Mouse (Mus musculus) embryonic stem cell, embryonic (primary cell): ENCODE measurements around the gene B4galnt4.

Experiments used
- CTCF ChIA-PET, 4 experiments: fragments of 300-600 bp in 2 of 4; fragments of 350-600 bp in 2 of 4; sonication (Branson Sonifier 250); formaldehyde crosslinking; loops; one replicate each; lab custom pipeline; 2022; ENCODE audit warnings: inconsistent platforms in 2 of 4; lab: Charles Lee
- POLR2A ChIA-PET, 4 experiments: fragments of 300-600 bp in 2 of 4; fragments of 350-600 bp in 2 of 4; sonication (Branson Sonifier 250); formaldehyde crosslinking; loops; one replicate each; lab custom pipeline; 2022; ENCODE audit warnings: antibody characterized with exemption in 4 of 4, inconsistent platforms in 1 of 4; lab: Charles Lee

The B4galnt4 gene

GRCm38 (mm10) chr7:141115874-141116273 lies 55.0 kb downstream of the B4galnt4 start:
- ChIA-PET CTCF (interaction anchor here in 2 of 4 experiments (1.2 kb wide), 2 partner anchors 16 to 60 kb away, joined by 3 to 4 read pairs; no protein-coding TSS in a partner anchor), POLR2A (interaction anchor here in 2 of 4 experiments (0.6 to 1.6 kb wide), 6 partner anchors 9 to 333 kb away, joined by 3 to 5 read pairs (median 4); partner anchors contain the start of gene Sigirr (in 1 of the 2))

GRCm38 (mm10) chr7:141117636-141118035 lies 56.7 kb downstream of the B4galnt4 start, which contains the start of gene Ano9:
TSS of gene Ano9 (minus strand) at chr7:141117806.
- CTCF ChIA-PET: interaction anchor here in 2 of 4 experiments (0.7 to 1.1 kb wide), 2 partner anchors 14 to 25 kb away, joined by 3 to 5 read pairs; no protein-coding TSS in a partner anchor

GRCm38 (mm10) chr7:141119487-141119886 lies 58.6 kb downstream of the B4galnt4 start:
- ChIA-PET POLR2A (interaction anchor here in 3 of 4 experiments (0.9 to 2.8 kb wide), 10 partner anchors 17 to 273 kb away, joined by 3 to 8 read pairs (median 4); partner anchors contain the start of genes Sigirr (in 2 of the 3), Taldo1 (in 2 of the 3), Hras (in 1 of the 3) and Rassf7 (in 1 of the 3)), CTCF (no interaction called here)

More at GRCm38 (mm10) chr7:141117636-141118035, 56.7 kb downstream of the B4galnt4 start, which contains the start of gene Ano9:
- POLR2A ChIA-PET: interaction anchor here in 3 of 4 experiments (0.5 to 1.8 kb wide), 7 partner anchors 25 to 345 kb away, joined by 3 to 6 read pairs (median 4); partner anchors contain the start of gene Rassf7 (in 1 of the 3)

- ChIA-PET POLR2A (interaction anchor here in 2 of 4 experiments (0.5 to 5.2 kb wide), 6 partner anchors 12 to 207 kb away, joined by 3 to 41 read pairs (median 10); partner anchors contain the start of genes Hras (in 1 of the 2), Lrrc56 (in 1 of the 2) and Sigirr (in 1 of the 2)), CTCF (interaction anchor here in 1 of 4 experiments (0.5 kb wide), 1 partner anchor 29 kb away, joined by 3 read pairs; no protein-coding TSS in a partner anchor)
Observed at GRCm38 (mm10) chr7:141120605-141121004, 59.7 kb downstream of the B4galnt4 start.

- CTCF ChIA-PET: interaction anchor here in 1 of 4 experiments (0.5 kb wide), 1 partner anchor 29 kb away, joined by 3 read pairs; no protein-coding TSS in a partner anchor
Observed at GRCm38 (mm10) chr7:141121051-141121531, 60.2 kb downstream of the B4galnt4 start.

More at GRCm38 (mm10) chr7:141121051-141121531, 60.2 kb downstream of the B4galnt4 start:
- POLR2A ChIA-PET: interaction anchor here in 2 of 4 experiments (0.5 to 5.2 kb wide), 11 partner anchors 11 to 208 kb away, joined by 3 to 67 read pairs (median 13); partner anchors contain the start of genes Hras (in 1 of the 2), Lrrc56 (in 1 of the 2) and Sigirr (in 1 of the 2)
